Mouse (Mus musculus): ENCODE data around the gene Clk4. TPM values are rescaled to one million over a fixed set of nuclear protein-coding genes. Genes with fewer than 3 reads are reported as not detected.

Clk4 gene
- total RNA-seq, 1 experiment from 2014 or later: 111 TPM

- no peak for DNase-seq
These were observed 46.8 kb downstream of the Clk4 start for GRCm38 (mm10) chr11:51308306-51308705.

GRCm38 (mm10) chr11:51311846-51312245, 50.3 kb downstream of the Clk4 start:
- DNase-seq: no peak

GRCm38 (mm10) chr11:51315991-51316810, 54.7 kb downstream of the Clk4 start:
- DNase-seq: no peak

- no peak for DNase-seq
These were observed 59.1 kb downstream of the Clk4 start for GRCm38 (mm10) chr11:51320609-51321008.

- DNase-seq: no peak
These were observed 65.4 kb downstream of the Clk4 start for GRCm38 (mm10) chr11:51326908-51327307.

- peak; percentile 52 for DNase-seq
These were observed 66.9 kb downstream of the Clk4 start for GRCm38 (mm10) chr11:51328387-51328942.

- no peak for DNase-seq
These were observed 68.5 kb downstream of the Clk4 start for GRCm38 (mm10) chr11:51329837-51330714.

Other genes starting within 250 kb of the Clk4 start
- gene Olfr54, start 247.5 kb upstream of the Clk4 start, total RNA-seq (2021): 0.33 and 0.49 TPM in 2 replicates
- not detected in 2 replicates for gene Olfr1375, start 213.6 kb upstream of the Clk4 start, total RNA-seq (2021)
- gene Zfp354a, start 202.5 kb upstream of the Clk4 start, total RNA-seq (2021): 8.0 and 8.8 TPM in 2 replicates
- not detected in 2 replicates for gene Gm12569, start 41.3 kb upstream of the Clk4 start, total RNA-seq (2021)
- gene BC049762, start 1.3 kb downstream of the Clk4 start, total RNA-seq (2021): not detected in 2 replicates
- 7.3 and 9.9 TPM in 2 replicates for gene Col23a1, start 28.2 kb downstream of the Clk4 start, total RNA-seq (2021)